Mouse (Mus musculus) gastrocnemius, adult 2 months (tissue): ENCODE results near the gene Slc35g3. TPM values are rescaled to one million over a fixed set of nuclear protein-coding genes. Genes with fewer than 3 reads are reported as not detected.
A peak's percentile ranks its signal among the peaks of the same experiment; 100 is the strongest.
"Not testable (repeated sequence)": the region's sequence is repeated elsewhere in the genome, so short reads cannot be mapped to it uniquely, and the experiment has no call there.

Experiments used
- DNase-seq: peaks from one replicate; pipeline ENCODE4 v3.0.0; 2022
- H3K27ac ChIP-seq: fragments of 200-600 bp; 2 replicates; pipeline ENCODE4 v1.8.1; 2022; ENCODE audit warnings: mild to moderate bottlenecking
- H3K4me3 ChIP-seq: fragments of 200-600 bp; 2 replicates; pipeline ENCODE4 v1.8.1; 2022; ENCODE audit warnings: mild to moderate bottlenecking, moderate library complexity
- CTCF ChIP-seq: fragments of 200-600 bp; IDR thresholded peaks from 2 replicates; pipeline ENCODE4 v1.8.1; 2022; ENCODE audit warnings: antibody characterized with exemption, mild to moderate bottlenecking, moderate library complexity
- intact Hi-C: fragments of 180-260 bp; cut with DNase I; formaldehyde crosslinking; loops from one replicate; pipeline ENCODE4 v1.15.1; 2025
- total RNA-seq, 2 experiments: library from RNA; stranded (reverse); gene quantifications; 2 replicates each; pipeline ENCODE4 v1.2.3; 2021

Slc35g3 gene
- total RNA-seq, 2 experiments from 2014 or later = not detected

GRCm38 (mm10) chr11:69758971-69759721 is 2.6 kb downstream of the Slc35g3 start:
- intact Hi-C loops = loop anchor here (1.0 to 5.0 kb wide), 4 partner anchors 36 to 118 kb away; partner anchors contain the start of genes Chrnb1, Plscr3 and Tmem95
- H3K27ac ChIP-seq = peak overlapping the region; percentile 98
- DNase-seq = peak; percentile 91
- peak overlapping the region; percentile 84 for H3K4me3 ChIP-seq
- no peak for TF ChIP-seq CTCF

DNA sequence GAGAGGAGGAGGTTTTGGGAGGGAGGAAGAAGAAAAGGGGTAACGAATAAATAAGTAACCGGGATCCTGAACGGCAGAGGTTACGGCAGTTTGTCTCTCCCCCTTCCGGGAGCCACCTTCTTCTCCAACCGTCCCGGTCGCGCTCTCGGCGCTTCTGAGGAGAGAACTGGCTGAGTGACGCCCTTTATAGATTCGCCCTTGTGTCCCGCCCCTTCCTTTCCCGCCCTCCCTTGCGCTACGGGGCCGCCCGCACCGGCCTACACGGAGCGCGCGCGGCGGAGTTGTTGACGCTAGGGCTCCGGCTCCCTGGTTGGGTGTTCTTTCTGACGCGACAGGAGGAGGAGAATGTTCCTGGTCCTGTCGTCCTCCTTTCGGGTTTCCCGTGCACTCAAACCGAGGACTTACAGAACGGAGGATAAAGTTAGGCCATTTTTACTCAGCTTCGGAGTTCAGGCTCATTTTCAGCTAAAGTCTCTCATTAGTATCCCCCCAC is 3.2 kb downstream of the Slc35g3 start, which contains the start of gene Polr2a:
Polr2a (minus strand) TSS at position 160 of the 493 bp plus-strand sequence.
- H3K27ac ChIP-seq = peak within 1 kb of the TSS; percentile 98
- intact Hi-C loops = loop anchor here (2.0 to 5.0 kb wide), 3 partner anchors 44 to 119 kb away; partner anchors contain the start of genes Plscr3 and Tmem95
- no peak for TF ChIP-seq CTCF
- DNase-seq = peak; percentile 98
- H3K4me3 ChIP-seq = peak within 1 kb of the TSS; percentile 84

- intact Hi-C loops = loop anchor here (2.0 to 5.0 kb wide), 3 partner anchors 45 to 119 kb away; partner anchors contain the start of genes Plscr3 and Tmem95
- DNase-seq = peak; percentile 98
- Histone ChIP-seq H3K4me3 (peak overlapping the region; percentile 84), H3K27ac (peak overlapping the region; percentile 98)
- no peak for TF ChIP-seq CTCF
These were observed 3.7 kb downstream of the Slc35g3 start for GRCm38 (mm10) chr11:69758090-69758456.

DNA sequence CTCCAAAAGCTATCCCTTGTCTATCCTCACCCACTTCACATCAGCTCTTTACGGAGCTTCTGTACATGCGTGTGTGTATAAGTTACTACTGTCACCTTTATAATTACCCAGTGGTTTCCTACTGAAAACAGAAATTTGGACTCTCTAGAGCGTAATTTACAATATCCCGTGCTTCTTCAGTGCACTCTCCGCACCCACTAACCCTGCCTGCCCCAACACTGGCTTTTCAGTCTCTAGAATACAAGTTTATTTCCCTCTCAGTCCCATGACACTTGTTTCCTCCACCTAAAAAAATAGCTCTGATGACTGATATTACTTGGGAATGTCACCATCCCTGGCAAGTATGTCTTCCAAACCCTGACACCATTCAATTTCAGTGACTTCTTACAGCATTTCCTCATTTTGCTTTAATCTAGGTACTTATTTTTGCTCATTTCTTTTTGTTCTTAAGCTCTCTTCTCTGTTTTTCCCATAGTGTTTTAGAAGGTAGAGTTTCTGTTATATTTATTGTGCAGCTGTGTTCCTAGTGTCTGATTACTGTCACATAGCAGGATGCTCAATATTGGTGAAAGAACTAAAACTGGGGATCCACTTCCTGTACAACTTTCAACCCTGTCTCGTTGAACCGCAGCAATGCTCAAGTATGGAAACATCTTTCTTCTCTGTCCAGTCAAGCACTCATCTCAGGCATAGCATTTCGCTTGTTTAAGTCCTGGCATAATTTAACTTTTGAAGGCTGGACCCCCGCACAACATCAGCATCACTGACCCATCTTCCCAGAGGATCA is 4.3 kb downstream of the Slc35g3 start:
- Histone ChIP-seq H3K4me3 (peak overlapping the region; percentile 84), H3K27ac (peak overlapping the region; percentile 98)
- intact Hi-C loops = loop anchor here (2.0 to 5.0 kb wide), 3 partner anchors 45 to 120 kb away; partner anchors contain the start of genes Plscr3 and Tmem95
- TF ChIP-seq CTCF = no peak
- no peak for DNase-seq

DNA sequence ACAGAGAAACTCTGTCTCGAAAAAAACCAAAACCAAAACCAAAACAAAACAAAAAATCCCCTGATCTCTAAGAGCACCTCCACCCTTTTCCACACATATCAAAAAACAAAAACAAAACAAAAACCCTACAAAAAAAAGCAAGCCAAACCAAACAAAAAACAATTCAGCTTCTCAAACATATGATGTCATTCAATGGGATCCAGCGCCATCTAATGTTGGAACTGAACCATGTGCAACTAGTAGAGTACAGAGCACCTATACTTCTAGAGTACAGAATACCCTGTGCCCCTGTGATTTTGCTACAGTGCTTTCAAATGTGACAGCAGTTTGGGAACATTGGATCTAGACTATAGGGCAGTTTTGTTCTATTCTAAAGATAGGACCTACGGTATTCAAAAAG is 7.1 kb downstream of the Slc35g3 start:
- TF ChIP-seq CTCF = peak; percentile 79
- intact Hi-C loops = loop anchor here (1.0 to 5.0 kb wide), 2 partner anchors 72 to 123 kb away; partner anchors contain the start of genes Senp3 and Tmem95
- H3K4me3 ChIP-seq = no peak overlapping the region; the same call in 1 of the 2 replicates
- no peak for DNase-seq
- H3K27ac ChIP-seq = peak overlapping the region; percentile 41; the same call in 1 of the 2 replicates

GRCm38 (mm10) chr11:69754233-69754632 is 7.5 kb downstream of the Slc35g3 start:
- no peak overlapping the region; the same call in 1 of the 2 replicates for H3K4me3 ChIP-seq
- no peak for DNase-seq
- no peak for TF ChIP-seq CTCF
- intact Hi-C loops = loop anchor here (1.0 kb wide), 1 partner anchor 72 kb away; the partner anchor contains the start of gene Senp3
- peak overlapping the region; percentile 41; the same call in 1 of the 2 replicates for H3K27ac ChIP-seq

DNA sequence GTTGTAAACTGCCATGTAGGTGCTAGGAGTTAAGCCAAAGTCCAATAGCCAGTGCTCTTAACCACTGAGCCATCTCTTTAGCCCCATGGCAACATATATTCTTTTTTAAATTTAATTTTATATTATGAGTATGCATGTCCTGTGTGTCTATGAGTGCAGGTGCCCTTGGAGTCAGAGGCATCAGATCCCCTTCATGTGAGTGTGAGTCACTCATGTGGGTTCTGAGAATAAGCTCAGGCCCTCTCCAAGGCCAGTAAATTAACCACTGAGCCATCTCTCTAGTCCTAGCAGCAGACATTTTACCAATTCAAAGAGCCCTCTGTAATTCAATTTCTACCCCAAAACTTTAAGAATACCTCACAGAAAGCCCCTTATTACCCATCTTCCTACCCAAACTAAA is 9.1 kb downstream of the Slc35g3 start:
- intact Hi-C loops = loop anchor here (2.0 kb wide), 1 partner anchor 20 kb away; no protein-coding TSS in a partner anchor
- TF ChIP-seq CTCF = no peak
- Histone ChIP-seq H3K4me3 (no peak overlapping the region), H3K27ac (peak overlapping the region; percentile 24; the same call in 1 of the 2 replicates)
- no peak for DNase-seq

DNA sequence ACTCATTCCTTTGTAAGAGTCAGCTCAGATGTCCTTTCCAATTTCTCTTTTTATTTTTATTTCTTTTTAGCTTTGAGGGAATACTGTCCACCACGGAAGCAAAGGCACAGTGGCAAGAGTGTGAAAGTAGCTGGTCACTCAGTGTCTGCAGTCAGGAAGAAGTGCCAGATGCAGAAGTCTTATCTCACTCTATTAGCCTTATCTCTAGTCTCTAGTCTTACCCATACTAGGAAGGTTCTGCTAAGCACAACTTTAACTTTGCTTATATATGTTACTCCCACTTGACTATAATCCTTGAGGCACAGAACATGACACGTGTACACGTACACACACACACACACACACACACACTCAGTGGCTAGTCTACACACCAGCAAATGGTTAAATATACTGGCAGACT is 10.1 kb downstream of the Slc35g3 start:
- TF ChIP-seq CTCF = no peak
- no peak overlapping the region for H3K4me3 ChIP-seq
- intact Hi-C loops = loop anchor here (2.0 kb wide), 1 partner anchor 19 kb away; no protein-coding TSS in a partner anchor
- DNase-seq = no peak
- H3K27ac ChIP-seq = no peak overlapping the region

DNA sequence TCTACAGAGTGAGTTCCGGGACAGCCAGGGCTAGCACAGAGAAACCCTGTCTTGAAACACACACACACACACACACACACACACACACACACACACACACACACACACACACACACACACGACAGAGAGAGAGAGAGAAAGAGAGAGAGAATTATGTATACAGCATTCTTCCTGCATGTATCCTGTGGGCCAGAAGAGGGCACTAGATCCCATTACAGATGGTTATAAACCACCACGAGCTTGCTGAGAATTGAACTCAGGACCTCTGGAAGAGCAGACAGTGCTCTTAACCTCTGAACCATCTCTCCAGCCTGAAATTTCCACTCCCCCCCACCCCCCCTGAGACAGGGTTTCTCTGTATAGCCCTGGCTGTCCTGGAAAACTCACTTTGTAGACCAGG is 30.4 kb downstream of the Slc35g3 start:
- peak; percentile 33 for TF ChIP-seq CTCF
- intact Hi-C loops = loop anchor here (2.0 kb wide), 1 partner anchor 145 kb away; no protein-coding TSS in a partner anchor
- DNase-seq, H3K27ac ChIP-seq, H3K4me3 ChIP-seq: not testable (repeated sequence)

GRCm38 (mm10) chr11:69729063-69729462 is 32.7 kb downstream of the Slc35g3 start:
- Histone ChIP-seq H3K27ac (no peak overlapping the region), H3K4me3 (no peak overlapping the region)
- DNase-seq = peak; percentile 66
- intact Hi-C loops = no loop called here
- peak; percentile 78 for TF ChIP-seq CTCF

DNA sequence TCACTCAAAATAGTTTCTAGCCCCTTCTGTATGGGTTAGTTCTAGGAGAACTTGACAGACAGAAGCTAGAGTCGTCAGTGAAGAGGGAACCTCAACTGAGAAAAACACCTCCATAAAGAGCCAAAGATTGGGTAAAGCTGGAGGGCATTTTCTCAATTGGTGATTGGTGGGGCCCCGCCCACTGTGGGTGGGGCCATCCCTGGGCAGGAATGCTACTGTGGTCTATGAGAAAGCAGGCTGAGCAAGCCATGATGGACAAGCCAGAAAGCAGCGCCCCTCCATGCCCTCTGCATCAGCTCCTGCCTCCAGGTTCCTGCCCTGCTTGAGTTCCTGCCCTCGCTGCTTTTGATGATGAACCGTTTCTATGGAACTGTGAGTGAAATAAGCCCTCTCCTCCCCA is 35.8 kb downstream of the Slc35g3 start:
- Histone ChIP-seq H3K27ac (no peak overlapping the region), H3K4me3 (no peak overlapping the region)
- intact Hi-C loops = no loop called here
- TF ChIP-seq CTCF = no peak
- DNase-seq = no peak

DNA sequence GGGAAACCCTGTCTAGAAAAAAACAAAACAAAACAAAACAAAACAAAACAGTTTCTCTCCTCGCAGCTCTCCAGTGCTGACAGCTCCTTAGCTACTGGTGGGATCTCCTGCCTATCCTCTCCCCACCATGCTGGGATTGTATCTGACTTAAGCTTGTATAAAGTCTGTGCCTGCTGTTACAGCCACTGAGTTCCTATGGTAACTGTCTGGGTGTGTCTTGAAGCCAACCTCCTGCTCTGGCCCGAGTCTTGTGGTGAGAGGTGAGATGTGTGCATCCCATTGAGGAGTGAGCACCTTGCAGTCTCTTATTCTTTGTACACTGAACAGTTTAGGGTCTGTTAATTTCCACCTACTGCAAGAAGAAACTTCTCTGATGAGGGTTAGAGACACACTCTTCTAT is 38.7 kb downstream of the Slc35g3 start:
- TF ChIP-seq CTCF = no peak
- DNase-seq = no peak
- intact Hi-C loops = no loop called here

More for the DNA sequence above, 38.7 kb downstream of the Slc35g3 start:
- Histone ChIP-seq H3K27ac (no peak overlapping the region), H3K4me3 (no peak overlapping the region)
